Mouse (Mus musculus) thymus, adult 2 months (tissue): Measurements from ENCODE around the gene Gm28308.

ENCODE experiments used
- CTCF ChIP-seq: fragments of 200-500 bp; IDR thresholded peaks from 2 replicates; pipeline ENCODE4 v1.5.1; 2012; ENCODE audit warnings: mild to moderate bottlenecking, control low read depth, low read length, moderate library complexity, borderline replicate concordance; ENCODE audit not compliant: control insufficient read depth, poor library complexity, insufficient read depth; ENCODE audit errors: extremely low read depth
- POLR2A ChIP-seq: fragments of 200-500 bp; IDR thresholded peaks from 2 replicates; pipeline ENCODE4 v1.6.1; 2012; ENCODE audit warnings: mild to moderate bottlenecking, low read length, control low read depth, moderate library complexity; ENCODE audit not compliant: control insufficient read depth, poor library complexity, insufficient read depth; ENCODE audit errors: extremely low read depth

- TF ChIP-seq CTCF, result no peak
- TF ChIP-seq POLR2A, result no peak
These were observed 46.6 kb downstream of the Gm28308 start for GRCm38 (mm10) chr6:52166431-52167077.
